Mouse (Mus musculus) thymus, postnatal 0 days (tissue): Measurements from ENCODE around the gene Tex261. TPM values are rescaled to one million over a fixed set of nuclear protein-coding genes. Genes with fewer than 3 reads are reported as not detected.

Experiments
- DNase-seq: peaks from one replicate; pipeline ENCODE4 v3.0.0-alpha.2; 2015; ENCODE audit warnings: low spot score
- polyA plus RNA-seq: library from polyadenylated mRNA; unstranded; fragments of >200 nt; fragmentation: Nextera tagmentation; extraction: Ambion mirVana; gene quantifications from 2 replicates; pipeline ENCODE4 v1.2.1, GENCODE M21; 2015

Gene Tex261
- polyA plus RNA-seq, 1 experiment from 2014 or later = 121 TPM

- no peak for DNase-seq
Observed at GRCm38 (mm10) chr6:83762344-83762743, 13.3 kb downstream of the Tex261 start, which contains the start of gene Ankrd53. TSS of gene Ankrd53 (plus strand) at chr6:83762644.

DNA sequence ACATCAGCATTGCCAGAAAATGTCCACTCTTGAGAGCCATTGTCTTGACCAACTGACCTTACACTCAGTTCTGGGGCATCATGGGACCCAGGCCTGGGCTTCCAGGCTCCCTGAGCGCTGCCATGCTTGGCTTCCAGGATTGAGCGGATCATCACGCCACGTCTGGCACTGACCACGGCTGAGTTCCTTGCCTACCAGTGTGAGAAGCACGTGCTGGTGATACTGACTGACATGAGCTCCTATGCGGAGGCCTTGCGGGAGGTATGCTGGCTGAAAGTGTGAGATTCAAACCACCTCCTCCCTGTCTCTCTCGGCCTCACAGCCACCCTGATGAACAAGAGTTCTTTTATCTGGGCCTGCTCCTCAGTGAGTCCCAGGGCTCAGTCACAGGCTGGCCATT is 19.6 kb downstream of the Tex261 start:
- no peak for DNase-seq

DNA sequence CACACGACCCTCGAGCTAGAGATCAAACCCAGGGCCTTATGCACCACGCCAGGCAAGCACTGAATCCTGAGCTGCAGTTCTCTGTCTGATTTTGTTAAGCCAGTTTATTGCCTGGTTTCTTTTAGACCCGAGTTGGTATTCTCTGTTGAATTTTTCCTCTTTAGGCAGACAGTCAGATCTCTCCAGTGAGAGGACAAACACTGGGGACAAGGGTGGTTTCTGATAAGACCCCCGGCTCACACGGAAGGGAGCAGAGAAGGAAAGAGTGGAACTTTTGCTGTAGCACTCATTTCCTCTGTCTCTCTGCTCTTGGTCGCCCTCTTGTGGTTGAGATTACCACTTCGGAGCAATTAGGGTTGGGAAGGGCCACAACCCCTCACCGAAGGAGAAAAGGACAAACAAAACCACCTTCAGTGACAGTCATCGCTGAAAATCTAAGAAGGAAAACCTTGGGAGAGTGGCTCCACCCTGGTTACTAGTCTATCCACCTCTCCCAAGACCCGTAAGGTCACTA is 25.4 kb downstream of the Tex261 start:
- DNase-seq = peak; percentile 57

DNA sequence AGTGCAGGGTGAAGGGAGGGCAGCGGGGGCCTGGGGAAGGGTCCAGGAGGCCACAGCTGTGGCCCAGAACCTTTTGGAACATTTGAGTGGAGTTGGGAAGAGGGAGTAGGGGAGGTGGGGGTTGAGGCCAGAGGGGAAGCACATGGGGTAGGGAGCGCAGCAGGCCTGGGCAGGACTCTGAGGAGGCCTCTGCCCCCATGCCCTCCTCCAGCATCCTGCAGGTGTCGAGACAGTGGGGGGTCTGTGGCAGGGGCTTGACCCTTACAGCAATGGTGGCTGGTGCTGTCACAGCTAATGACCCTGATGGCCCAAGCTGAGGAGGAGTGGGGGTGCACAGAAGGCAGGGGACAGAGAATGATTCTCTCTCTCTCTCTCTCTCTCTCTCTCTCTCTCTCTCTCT is 26.3 kb downstream of the Tex261 start:
- no peak for DNase-seq

DNA sequence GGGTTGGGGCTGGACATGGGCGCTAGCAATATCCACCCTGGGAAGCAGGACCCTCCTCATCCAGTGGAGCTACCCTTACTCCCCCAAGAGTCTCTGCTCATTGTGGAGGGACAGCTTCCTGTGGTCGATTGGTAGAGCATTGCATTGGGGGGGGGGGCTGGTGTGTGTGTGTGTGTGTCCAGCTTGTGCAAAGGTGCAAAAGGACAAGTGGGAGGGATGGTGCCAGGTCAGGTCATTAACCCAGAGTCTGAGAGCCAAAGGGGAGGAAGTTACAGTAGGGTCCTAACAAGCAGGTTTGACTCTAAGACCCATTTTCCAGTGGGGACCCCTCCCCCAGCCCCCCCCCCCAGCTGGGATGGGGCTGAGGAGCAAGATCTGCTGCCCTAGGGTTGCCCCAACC is 30.1 kb downstream of the Tex261 start:
- no peak for DNase-seq

DNA sequence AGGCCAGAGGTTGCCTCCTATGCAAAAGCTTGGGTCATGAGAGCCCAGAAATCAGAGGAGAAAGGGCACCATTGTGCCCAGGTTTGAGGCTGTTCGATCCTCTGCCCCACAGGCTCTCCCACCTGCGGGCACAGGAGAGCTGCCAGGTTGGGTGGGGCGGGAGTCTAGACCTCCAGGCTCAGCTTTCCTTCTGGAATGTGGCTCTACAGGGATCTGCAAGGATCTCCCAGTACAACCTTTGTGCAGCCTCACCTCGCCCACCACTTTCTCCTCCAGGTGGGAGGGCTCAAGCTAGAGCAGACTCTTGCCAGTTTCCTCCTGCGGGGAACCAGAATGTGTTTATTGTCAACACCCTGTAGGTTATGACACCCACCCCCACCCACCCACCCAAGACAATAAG is 31.1 kb downstream of the Tex261 start:
- no peak for DNase-seq

DNA sequence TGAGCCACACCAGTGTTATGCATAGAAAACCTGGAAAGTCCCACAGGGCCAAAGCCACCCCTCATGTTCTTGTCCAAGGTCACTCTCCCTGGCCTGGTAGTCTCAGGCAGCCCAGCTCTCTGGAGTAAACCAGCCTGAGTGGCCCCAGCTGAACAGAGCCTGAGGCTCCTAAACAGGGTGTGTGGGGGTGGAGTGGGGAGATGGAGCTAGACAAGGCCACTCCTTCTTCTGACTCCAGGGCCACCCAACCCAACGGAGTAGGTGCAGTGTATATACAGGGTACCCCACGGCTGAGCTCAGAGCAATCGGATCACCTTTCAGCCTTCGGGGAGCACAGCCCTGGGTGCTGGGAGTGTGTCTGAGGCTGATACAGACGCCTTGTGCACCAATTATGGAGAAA is 31.5 kb downstream of the Tex261 start:
- DNase-seq = no peak

DNA sequence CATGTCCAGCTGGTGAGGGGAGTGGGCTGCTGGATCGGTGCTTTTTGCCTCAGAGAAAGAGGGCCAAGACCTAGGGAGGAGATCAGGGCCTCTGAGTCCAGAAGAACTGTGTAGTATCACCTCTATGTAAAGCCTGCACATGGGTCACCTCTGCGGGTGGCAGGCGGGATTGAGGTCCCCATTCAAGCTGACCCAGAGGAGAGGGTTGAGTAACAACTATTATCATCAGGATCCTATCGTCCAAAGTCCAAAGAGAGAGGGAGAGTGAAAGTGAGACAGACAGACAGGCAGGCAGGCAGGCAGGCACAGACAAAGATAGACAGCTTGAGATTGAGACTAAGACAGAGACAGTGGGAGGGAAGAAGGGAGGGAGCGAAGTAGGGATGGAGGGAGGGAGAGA is 32.4 kb downstream of the Tex261 start:
- DNase-seq = no peak

DNA sequence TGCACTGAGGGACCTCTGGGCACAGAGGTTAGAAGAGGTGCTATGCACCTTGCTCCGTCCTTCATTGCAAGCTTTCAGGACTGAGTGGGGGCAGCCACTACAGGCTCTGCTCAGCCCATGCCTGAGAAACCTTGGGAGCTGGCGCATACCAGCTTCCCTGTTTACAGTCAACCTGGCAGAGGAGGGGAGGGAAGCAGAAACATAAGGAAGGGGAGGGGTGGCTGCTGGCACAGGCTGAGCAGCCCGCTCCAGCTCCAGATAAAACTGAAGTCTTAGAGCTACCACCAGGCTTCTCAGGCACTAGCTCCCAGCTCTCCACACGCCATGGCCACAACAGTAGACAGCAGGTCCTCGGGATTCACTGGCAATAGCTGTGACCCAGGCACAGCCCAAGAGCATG is 32.9 kb downstream of the Tex261 start, which contains the start of gene Atp6v1b1:
Gene Atp6v1b1 (plus strand): TSS at position 230 of the 400 bp plus-strand sequence.
- DNase-seq = no peak

DNA sequence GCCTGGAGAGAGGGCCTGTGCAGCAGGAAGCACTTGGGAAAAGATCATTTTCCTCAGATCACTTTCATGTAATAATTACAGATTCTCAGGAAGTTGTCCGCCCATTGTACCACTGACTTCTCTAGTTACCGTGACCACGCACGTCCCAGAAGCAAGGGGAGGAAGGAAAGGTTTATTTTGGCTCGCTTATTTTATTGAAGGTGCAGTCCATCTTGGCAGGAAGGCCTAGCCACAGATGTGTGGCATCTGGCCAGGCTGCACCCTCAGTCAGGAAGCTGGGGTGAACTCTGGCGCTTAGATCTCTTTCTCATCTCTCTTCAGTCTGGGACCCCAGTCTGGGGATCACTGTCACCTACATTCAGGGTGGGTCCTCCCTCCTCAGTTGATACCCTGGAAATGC is 37.0 kb downstream of the Tex261 start:
- no peak for DNase-seq

GRCm38 (mm10) chr6:83737311-83737710 is 38.3 kb downstream of the Tex261 start:
- DNase-seq = no peak

DNA sequence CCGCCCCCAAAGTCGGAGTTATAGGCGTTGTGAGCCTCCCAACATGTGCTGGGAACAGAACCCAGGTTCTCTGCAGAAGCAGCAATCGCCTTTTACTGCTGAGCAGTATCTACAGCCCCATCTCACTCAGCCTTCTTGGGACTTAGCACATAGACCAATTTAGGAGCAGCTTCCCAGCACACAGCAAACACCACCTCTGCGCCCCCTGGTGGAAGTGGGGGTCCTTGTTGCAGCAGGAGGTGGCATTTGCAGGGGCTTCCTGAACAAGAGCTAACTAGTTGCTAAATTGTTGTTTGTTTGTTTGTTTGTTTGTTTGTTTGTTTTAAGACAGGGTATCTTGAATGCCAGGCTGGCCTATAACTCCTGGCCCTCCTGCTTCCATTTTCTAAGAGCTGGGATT is 44.5 kb downstream of the Tex261 start:
- DNase-seq = peak; percentile 76

DNA sequence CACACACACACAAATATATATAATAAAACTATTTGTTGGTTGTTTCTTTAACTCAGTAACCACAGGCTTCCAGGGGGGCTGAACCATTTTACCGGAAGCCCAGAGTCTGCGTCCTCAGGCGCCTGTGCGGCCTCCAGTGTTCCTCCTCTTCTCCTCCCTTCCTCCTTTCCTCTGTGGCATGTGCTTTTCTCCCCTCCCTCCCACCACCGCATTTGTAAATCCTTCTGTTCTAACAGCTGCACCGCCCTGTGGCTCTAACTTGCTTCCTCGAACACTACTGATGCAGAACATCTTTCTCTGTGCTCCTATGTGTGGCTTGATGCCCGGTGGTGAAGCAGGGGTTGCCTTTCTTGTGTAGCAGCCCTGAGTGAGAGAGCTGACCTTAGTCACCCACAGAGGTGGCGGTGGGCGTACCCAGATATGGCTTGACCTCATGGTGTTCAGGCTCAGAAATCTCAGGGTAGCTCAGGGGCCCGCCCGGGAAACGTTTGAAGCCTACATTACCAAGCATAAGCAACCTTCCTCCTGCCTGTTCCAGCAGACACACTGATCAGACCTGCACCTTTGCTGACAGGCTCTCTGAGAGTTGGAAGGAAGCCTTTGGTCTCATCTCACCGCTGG is 46.2 kb downstream of the Tex261 start:
- DNase-seq = no peak

- peak; percentile 39 for DNase-seq
Observed at GRCm38 (mm10) chr6:83728488-83728887, 47.1 kb downstream of the Tex261 start.

GRCm38 (mm10) chr6:83727178-83727577 is 48.4 kb downstream of the Tex261 start:
- DNase-seq = no peak

DNA sequence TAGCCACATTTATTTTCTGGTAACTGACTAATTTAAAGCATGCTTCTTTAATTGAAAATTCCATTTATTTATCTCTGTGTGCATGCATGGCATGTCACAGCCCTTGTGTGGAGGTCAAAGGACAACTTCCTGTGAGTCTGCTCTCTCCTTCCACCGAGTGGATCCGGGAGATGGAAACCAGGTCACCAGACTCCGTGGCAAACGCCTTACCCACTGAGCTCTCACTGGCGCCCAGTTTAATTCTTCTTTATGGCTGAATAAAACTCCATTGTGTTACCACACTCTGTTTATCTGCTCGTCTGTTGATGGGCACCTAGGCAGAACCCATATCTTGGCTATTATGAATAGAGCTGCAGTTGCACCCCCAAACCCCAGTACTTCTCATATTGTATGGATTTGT is 53.1 kb downstream of the Tex261 start:
- DNase-seq = no peak

Other genes with a start within 250 kb of the Tex261 start
- 1.6 and 2.1 TPM in 2 replicates for gene Actg2, start 239.5 kb downstream of the Tex261 start, polyA plus RNA-seq
- 29.6 and 30.0 TPM in 2 replicates for gene Stambp, start 203.1 kb downstream of the Tex261 start, polyA plus RNA-seq
- gene Clec4f, start 119.6 kb downstream of the Tex261 start, polyA plus RNA-seq = 0.53 and 0.88 TPM in 2 replicates
- gene Cd207, start 98.0 kb downstream of the Tex261 start, polyA plus RNA-seq = 1.1 and 1.2 TPM in 2 replicates
- gene Vax2, start 64.5 kb downstream of the Tex261 start, polyA plus RNA-seq = not detected in 2 replicates
- gene Atp6v1b1, start 32.8 kb downstream of the Tex261 start, polyA plus RNA-seq = 0.08 and 0.22 TPM in 2 replicates
- gene Ankrd53, start 13.2 kb downstream of the Tex261 start, polyA plus RNA-seq = 0.10 TPM in 1 of 2 replicates, not detected in the other
- 42.1 and 43.5 TPM in 2 replicates for gene Nagk, start 19.2 kb upstream of the Tex261 start, polyA plus RNA-seq
- gene Paip2b, start 55.9 kb upstream of the Tex261 start, polyA plus RNA-seq = 14.5 and 15.2 TPM in 2 replicates
- 50.8 and 52.2 TPM in 2 replicates for gene Zfp638, start 91.3 kb upstream of the Tex261 start, polyA plus RNA-seq
- gene Dysf, start 232.8 kb upstream of the Tex261 start, polyA plus RNA-seq = 3.9 TPM in 2 replicates